Mouse (Mus musculus): Measurements from ENCODE around the gene Znrf2.

The Znrf2 gene

DNA sequence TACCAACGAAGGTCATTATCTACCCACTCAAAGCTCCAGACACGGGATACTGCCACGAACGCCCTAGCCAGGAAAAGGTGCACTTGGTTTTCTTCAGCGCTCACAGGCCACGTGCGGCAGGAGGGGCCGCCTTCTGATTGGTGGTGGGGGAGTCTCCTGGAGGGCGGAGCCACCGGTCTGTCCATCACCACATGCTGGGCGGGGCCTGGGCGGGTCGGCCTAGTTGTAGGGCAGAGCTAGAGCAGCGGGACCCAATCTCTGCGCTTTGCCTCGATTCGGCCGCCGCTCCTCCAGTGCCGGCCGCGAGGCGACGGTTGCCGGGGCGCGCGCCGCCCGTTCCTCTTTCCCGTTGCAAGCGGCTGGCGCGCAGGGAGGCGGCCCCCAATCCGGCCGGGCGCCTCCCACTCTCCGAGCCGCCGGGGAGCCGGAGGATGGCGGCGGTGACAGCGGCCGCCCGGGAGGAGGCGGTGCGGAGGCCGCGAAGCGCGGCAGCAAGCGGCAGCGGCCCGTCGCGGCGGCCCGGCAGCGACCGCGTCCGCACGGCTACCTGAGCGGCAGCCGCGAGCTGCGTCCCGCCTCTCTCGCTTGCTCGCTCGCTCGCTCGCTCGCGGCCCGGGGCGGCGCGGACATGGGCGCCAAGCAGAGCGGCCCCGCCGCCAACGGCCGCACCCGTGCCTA, at the start of gene Znrf2:
Znrf2 (plus strand) TSS at position 529 of the 678 bp plus-strand sequence.
- Histone ChIP-seq H3K27me3 (ENCODE audit: insufficient read depth, low read length) (peaks cover 5% of the 10 kb centered on the region), H3K36me3 (ENCODE audit: insufficient read depth, low read length) (peaks cover 2% of the 10 kb centered on the region; the same call in 1 of the 2 replicates), H3K9me3 (ENCODE audit: low read length) (peaks cover 3% of the 10 kb centered on the region), H3K4me3 (replicated peaks; ENCODE audit: low read length) (peak within 1 kb of the TSS; percentile 86), H3K4me1 (replicated peaks; ENCODE audit: low read depth, low read length) (peaks cover 54% of the 10 kb centered on the region)
- TF ChIP-seq NANOG (IDR thresholded peaks at IDR 0.05; ENCODE audit: borderline replicate concordance, low read length) (no peak), POU5F1 (IDR thresholded peaks at IDR 0.05; ENCODE audit: borderline replicate concordance, low read length) (no peak), CTCF (conservative IDR thresholded peaks at IDR 0.05; ENCODE audit: low read length) (no peak)

DNA sequence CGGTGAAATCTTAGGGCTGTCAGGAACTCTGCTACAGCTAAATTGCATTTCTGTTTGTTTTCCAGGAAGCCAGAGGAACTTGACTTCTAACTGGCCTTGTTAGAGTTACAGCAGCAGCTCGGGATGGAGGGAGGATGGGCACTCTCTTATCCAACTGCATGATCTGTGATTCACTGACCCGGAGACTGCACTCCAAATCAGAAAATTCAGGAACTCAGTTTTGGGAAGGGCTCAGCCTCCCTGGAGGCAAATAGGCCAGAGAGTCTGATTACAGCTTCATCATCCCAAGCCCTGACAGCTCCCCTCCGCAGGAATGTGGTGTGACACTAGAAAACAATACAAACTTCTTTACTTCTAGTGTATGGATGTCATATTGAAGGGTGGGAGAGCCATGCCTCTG, 49.0 kb upstream of the Znrf2 start:
- Histone ChIP-seq H3K27me3 (ENCODE audit: insufficient read depth, low read length) (no peaks in the 10 kb centered on the region; the same call in 1 of the 2 replicates), H3K36me3 (ENCODE audit: insufficient read depth, low read length) (no peaks in the 10 kb centered on the region), H3K4me3 (replicated peaks; ENCODE audit: low read length) (no peak overlapping the region), H3K4me1 (replicated peaks; ENCODE audit: low read depth, low read length) (peaks cover 8% of the 10 kb centered on the region), H3K9me3 (ENCODE audit: low read length) (0 out of 2 replicates have a peak, but pooled peaks cover 6% of the 10 kb centered on the region)
- TF ChIP-seq POU5F1 (IDR thresholded peaks at IDR 0.05; ENCODE audit: borderline replicate concordance, low read length) (no peak), NANOG (IDR thresholded peaks at IDR 0.05; ENCODE audit: borderline replicate concordance, low read length) (no peak), CTCF (conservative IDR thresholded peaks at IDR 0.05; ENCODE audit: low read length) (no peak)

DNA sequence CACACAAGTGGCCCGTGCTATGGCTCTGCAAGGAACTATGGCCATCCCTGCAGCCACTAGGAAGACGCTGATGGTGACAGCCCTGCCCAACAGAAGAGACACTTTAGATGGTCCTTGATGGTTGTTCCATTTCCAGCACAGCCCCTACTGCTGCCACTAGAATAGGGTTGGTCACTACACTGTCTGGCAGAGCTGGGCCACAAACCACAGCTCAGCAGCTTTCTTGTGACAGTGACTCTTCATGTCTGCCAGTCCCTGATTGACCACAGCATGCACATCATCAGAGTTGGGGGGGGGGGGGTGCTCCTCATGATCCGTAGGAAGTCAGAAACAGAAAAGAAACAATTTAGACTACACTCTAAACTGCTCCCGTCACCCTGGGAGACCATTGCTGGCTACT, 46.0 kb upstream of the Znrf2 start:
- TF ChIP-seq NANOG (IDR thresholded peaks at IDR 0.05; ENCODE audit: borderline replicate concordance, low read length) = no peak
- no peak for TF ChIP-seq POU5F1 (IDR thresholded peaks at IDR 0.05; ENCODE audit: borderline replicate concordance, low read length)
- TF ChIP-seq CTCF (conservative IDR thresholded peaks at IDR 0.05; ENCODE audit: low read length) = no peak
- no peaks in the 10 kb centered on the region for H3K36me3 ChIP-seq (ENCODE audit: insufficient read depth, low read length)
- H3K4me3 ChIP-seq (replicated peaks; ENCODE audit: low read length) = no peak overlapping the region

DNA sequence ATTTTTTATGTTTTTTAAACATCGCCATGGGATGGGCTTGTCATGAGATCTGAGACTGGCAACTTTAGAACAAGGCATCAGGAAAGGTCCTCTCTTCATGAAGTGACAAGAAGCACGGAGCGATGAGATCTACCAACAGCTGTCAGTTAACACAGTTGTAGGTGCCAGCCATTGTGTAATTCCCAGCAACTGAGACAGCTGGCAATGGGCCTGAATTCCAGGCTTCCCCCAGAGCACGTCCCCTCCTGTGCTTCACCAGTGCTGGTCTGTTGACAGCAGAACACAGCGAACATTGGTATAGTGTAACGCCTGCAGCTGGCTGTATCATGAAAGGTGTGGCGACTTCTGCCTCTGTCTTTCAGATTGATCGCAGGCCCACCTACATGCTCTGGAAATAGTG, 45.5 kb upstream of the Znrf2 start:
- TF ChIP-seq NANOG (IDR thresholded peaks at IDR 0.05; ENCODE audit: borderline replicate concordance, low read length) (no peak), POU5F1 (IDR thresholded peaks at IDR 0.05; ENCODE audit: borderline replicate concordance, low read length) (no peak), CTCF (conservative IDR thresholded peaks at IDR 0.05; ENCODE audit: low read length) (no peak)
- peaks cover 20% of the 10 kb centered on the region for H3K9me3 ChIP-seq (ENCODE audit: low read length)

More for the DNA sequence above, 46.0 kb upstream of the Znrf2 start:
- H3K9me3 ChIP-seq (ENCODE audit: low read length) = peaks cover 20% of the 10 kb centered on the region
- no peaks in the 10 kb centered on the region for H3K27me3 ChIP-seq (ENCODE audit: insufficient read depth, low read length)
- H3K4me1 ChIP-seq (replicated peaks; ENCODE audit: low read depth, low read length) = peaks cover 12% of the 10 kb centered on the region

DNA sequence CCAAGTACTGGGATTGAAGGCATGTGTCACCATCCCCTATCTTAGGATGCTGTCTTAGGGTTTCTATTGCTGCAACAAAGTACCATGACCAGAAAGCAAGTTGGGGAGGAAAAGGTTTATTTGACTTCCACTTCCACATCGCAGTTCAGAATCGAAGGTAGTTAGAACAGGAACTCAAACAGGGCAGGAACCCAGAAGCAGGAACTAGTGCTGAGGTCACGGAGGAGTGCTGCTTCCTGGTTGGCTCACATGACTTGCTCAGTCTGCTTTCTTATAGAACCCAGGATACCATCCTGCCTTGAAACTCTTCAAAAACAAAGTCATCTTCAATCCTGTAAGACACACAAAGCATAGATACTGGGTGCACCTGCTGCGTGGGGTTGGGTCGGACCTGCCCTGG, 44.6 kb upstream of the Znrf2 start:
- TF ChIP-seq CTCF (conservative IDR thresholded peaks at IDR 0.05; ENCODE audit: low read length) = no peak
- TF ChIP-seq NANOG (IDR thresholded peaks at IDR 0.05; ENCODE audit: borderline replicate concordance, low read length) = no peak
- no peak for TF ChIP-seq POU5F1 (IDR thresholded peaks at IDR 0.05; ENCODE audit: borderline replicate concordance, low read length)
- H3K36me3 ChIP-seq (ENCODE audit: insufficient read depth, low read length) = no peaks in the 10 kb centered on the region
- no peaks in the 10 kb centered on the region for H3K27me3 ChIP-seq (ENCODE audit: insufficient read depth, low read length)
- peaks cover 20% of the 10 kb centered on the region for H3K9me3 ChIP-seq (ENCODE audit: low read length)
- H3K4me3 ChIP-seq (replicated peaks; ENCODE audit: low read length) = no peak overlapping the region
- peaks cover 12% of the 10 kb centered on the region for H3K4me1 ChIP-seq (replicated peaks; ENCODE audit: low read depth, low read length)

More for the DNA sequence above, 45.5 kb upstream of the Znrf2 start:
- Histone ChIP-seq H3K4me3 (replicated peaks; ENCODE audit: low read length) (no peak overlapping the region), H3K36me3 (ENCODE audit: insufficient read depth, low read length) (no peaks in the 10 kb centered on the region), H3K27me3 (ENCODE audit: insufficient read depth, low read length) (no peaks in the 10 kb centered on the region), H3K4me1 (replicated peaks; ENCODE audit: low read depth, low read length) (peaks cover 12% of the 10 kb centered on the region)

DNA sequence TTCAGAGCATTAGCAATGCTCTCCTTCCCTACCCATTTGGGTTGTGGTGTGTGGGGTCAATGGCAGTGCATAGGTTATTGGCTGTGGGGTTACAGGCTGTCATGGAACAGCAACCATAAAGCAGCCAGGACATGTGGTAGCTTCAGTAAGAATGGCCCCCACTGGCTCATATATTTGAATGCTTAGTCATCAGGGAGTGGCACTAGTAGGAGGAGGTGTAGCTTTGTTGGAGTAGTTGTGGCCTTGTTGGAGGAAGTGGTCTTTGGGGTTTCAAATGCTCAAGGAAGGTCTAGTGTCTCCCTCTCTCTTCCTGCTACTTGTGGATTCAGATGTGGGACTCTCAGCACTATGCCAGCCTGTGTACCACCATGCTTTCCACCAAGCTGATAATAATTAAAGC, 41.0 kb upstream of the Znrf2 start:
- Histone ChIP-seq H3K4me3 (replicated peaks; ENCODE audit: low read length) (no peak overlapping the region), H3K9me3 (ENCODE audit: low read length) (peaks cover 16% of the 10 kb centered on the region), H3K27me3 (ENCODE audit: insufficient read depth, low read length) (0 out of 2 replicates have a peak, but pooled peaks cover 5% of the 10 kb centered on the region), H3K36me3 (ENCODE audit: insufficient read depth, low read length) (no peaks in the 10 kb centered on the region), H3K4me1 (replicated peaks; ENCODE audit: low read depth, low read length) (peaks cover 6% of the 10 kb centered on the region)
- no peak for TF ChIP-seq POU5F1 (IDR thresholded peaks at IDR 0.05; ENCODE audit: borderline replicate concordance, low read length)

DNA sequence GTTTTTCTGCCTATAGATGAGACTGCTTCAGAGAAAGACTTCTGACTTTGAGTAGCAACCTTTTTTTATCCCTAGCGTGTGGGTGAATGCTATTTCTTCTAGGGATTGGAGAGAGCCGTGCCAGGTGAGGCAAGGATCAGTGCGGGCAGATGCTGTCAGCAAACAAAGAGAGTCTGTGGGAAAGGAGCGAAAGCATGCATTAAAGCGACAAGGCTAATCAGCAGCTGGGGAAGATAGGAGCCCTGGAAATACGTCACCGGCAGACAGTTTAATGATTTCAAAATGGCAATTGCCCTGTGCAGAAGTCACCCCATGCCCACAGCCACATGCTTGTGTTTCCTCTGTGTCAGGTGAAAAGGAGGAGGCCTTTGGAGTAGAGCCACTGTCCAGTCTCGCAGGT, 39.1 kb upstream of the Znrf2 start:
- H3K4me3 ChIP-seq (replicated peaks; ENCODE audit: low read length) = no peak overlapping the region
- H3K9me3 ChIP-seq (ENCODE audit: low read length) = peaks cover 15% of the 10 kb centered on the region
- TF ChIP-seq NANOG (IDR thresholded peaks at IDR 0.05; ENCODE audit: borderline replicate concordance, low read length) (no peak), CTCF (conservative IDR thresholded peaks at IDR 0.05; ENCODE audit: low read length) (no peak), POU5F1 (IDR thresholded peaks at IDR 0.05; ENCODE audit: borderline replicate concordance, low read length) (no peak)
- H3K27me3 ChIP-seq (ENCODE audit: insufficient read depth, low read length) = 0 out of 2 replicates have a peak, but pooled peaks cover 5% of the 10 kb centered on the region
- no peaks in the 10 kb centered on the region for H3K36me3 ChIP-seq (ENCODE audit: insufficient read depth, low read length)
- peaks cover 6% of the 10 kb centered on the region for H3K4me1 ChIP-seq (replicated peaks; ENCODE audit: low read depth, low read length)

DNA sequence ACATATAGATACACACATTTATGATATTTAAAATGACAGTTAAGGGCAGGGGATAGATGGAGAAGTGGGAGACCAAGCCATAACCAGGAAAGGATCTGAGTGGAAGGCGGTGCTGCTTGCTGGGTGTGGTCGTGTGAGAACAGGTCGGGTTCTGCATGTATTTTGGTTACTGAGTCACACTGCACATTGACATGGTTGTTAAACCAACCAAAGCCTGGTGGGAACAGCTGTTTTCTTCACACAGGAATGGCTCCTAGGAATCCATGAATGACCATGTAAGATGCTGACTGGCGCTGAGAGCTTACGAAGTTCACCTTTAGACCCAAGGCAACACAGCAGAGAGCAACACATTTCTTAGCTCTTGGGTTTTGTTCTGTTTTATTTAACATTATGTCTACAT, 36.7 kb upstream of the Znrf2 start:
- Histone ChIP-seq H3K4me3 (replicated peaks; ENCODE audit: low read length) (no peak overlapping the region), H3K36me3 (ENCODE audit: insufficient read depth, low read length) (no peaks in the 10 kb centered on the region), H3K9me3 (ENCODE audit: low read length) (0 out of 2 replicates have a peak, but pooled peaks cover 5% of the 10 kb centered on the region), H3K27me3 (ENCODE audit: insufficient read depth, low read length) (0 out of 2 replicates have a peak, but pooled peaks cover 5% of the 10 kb centered on the region), H3K4me1 (replicated peaks; ENCODE audit: low read depth, low read length) (peaks cover 6% of the 10 kb centered on the region)
- TF ChIP-seq POU5F1 (IDR thresholded peaks at IDR 0.05; ENCODE audit: borderline replicate concordance, low read length) (no peak), CTCF (conservative IDR thresholded peaks at IDR 0.05; ENCODE audit: low read length) (no peak), NANOG (IDR thresholded peaks at IDR 0.05; ENCODE audit: borderline replicate concordance, low read length) (no peak)

Measured in E14TG2a.4 (cell line).